Mouse (Mus musculus): Measurements from ENCODE around the gene H2-T3.

DNA sequence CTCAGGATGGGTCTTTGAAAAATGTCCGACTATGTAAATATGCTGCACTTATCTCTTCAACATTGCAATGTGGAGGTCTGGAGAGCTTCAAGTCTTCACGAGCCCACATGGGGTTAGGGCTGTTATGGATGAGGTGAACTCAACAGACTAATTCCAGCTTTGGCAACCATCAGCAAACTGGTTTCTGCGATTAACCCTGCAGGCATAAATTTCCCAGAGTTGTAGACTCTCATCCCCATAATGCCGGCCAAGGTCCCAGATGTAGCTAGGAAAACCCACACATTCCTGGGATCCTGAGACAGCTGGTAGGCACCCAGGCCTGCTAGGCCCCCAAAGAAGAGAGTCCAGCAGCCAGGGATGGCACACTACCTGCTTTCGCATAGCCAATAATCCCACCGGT lies 4.4 kb upstream of the H2-T3 start:
- TF ChIP-seq POLR2A (IDR thresholded peaks at IDR 0.05; ENCODE audit: insufficient read depth, low read length) (no peak), EP300 (IDR thresholded peaks at IDR 0.05; ENCODE audit: insufficient read depth, low read depth, low read length) (no peak), CTCF (IDR thresholded peaks at IDR 0.05; ENCODE audit: low read depth, low read length) (no peak)

All from ES-Bruce4 (cell line).